ENCODE assay signal across 8 mouse cellular contexts in the genomic region with DNA sequence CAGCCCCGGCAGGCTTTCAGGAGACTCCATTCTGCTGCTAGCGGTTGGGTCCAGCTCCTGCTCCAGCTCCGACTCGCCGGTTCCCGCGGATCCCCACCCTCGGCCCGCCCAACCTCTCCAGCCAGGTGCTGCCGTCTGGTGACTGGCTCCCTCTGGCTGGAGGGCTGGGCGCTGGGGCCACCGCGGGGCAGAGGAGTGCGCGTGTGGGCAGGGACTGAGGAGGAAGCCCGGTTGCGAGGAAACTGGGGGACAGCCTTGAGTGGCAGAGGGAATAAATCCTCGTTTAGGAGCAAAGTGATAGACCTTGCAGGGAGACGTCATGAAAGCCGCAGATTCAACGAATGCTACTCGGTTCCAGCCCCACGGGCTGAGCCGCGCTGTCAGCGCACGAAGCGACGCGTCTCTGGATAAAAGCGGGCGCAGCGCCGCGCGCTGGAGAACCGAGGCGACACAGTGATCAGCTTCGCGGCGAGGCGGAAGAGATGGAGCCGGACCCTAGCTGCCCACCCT. TPM values are rescaled to one million over a fixed set of nuclear protein-coding genes. Genes with fewer than 3 reads are reported as not detected.
DNase-seq lines count a peak whose midpoint lies in the region.
"Had no signal": no experiment of that assay in that cellular context is flagged by ENCODE, and none has a peak within 500 bp of the region (broad histone marks: within the 10 kb centered on the region; RNA-seq: fewer than 3 reads in every experiment).

A gene (minus strand): TSS at position 362 of the 510 bp plus-strand sequence.

- intact Hi-C loops in heart, postnatal 14 days (cut with DNase I), result loop anchor here (5.0 kb wide), 1 partner anchor 180 kb away; no protein-coding TSS in a partner anchor
- intact Hi-C loops in left cerebral cortex, postnatal 14 days (cut with DNase I), result loop anchor here (2.0 to 10.0 kb wide), 5 partner anchors 115 to 345 kb away; no protein-coding TSS in a partner anchor

- DNase-seq in thymus, postnatal 4 days, result peak; percentile 12
- no peak for DNase-seq in thymus, postnatal 25 days
- peak; percentile 88 for DNase-seq in embryo, embryonic 11 days
- peak; percentile 5 to 6 for DNase-seq in heart, postnatal 14 days
- DNase-seq in left cerebral cortex, postnatal 14 days (ENCODE audit: low spot score in 2 of 2), result peak; percentile 85 to 88
- peak; percentile 45 for DNase-seq in retina, postnatal 7 days (ENCODE audit: low read depth, low spot score)
- no peak for DNase-seq in spleen, postnatal 14 days (ENCODE audit: low spot score in 2 of 2)

RNA-seq across cellular contexts. Expression of the gene that starts here (rescaled TPM):
- total RNA-seq in heart, postnatal 14 days (2021), result not detected
- total RNA-seq in left cerebral cortex, postnatal 14 days (2021), result 10 to 100 TPM; 72.1 to 91.3 TPM
- total RNA-seq: common myeloid progenitor, adult 5-6 weeks had no signal

Comparison
In these comparisons a context has a peak if more than half of its experiments do, and no peak if none do; other contexts are left out.
1. RNA of the gene that starts here (total RNA-seq): 72.1 to 91.3 TPM in left cerebral cortex, postnatal 14 days; not detected in heart, postnatal 14 days; every median in the first group is over 10 times any median in the second.
2. DNase-seq: peak in thymus, postnatal 4 days (single experiment), embryo, embryonic 11 days (single experiment), left cerebral cortex, postnatal 14 days (2 of 2) and retina, postnatal 7 days (single experiment); none in thymus, postnatal 25 days (single experiment) and spleen, postnatal 14 days (0 of 2).
3. Peak in DNase-seq in heart, postnatal 14 days; RNA of the gene not detected or under 1 TPM.